Mouse (Mus musculus) intestine, postnatal 0 days (tissue): Measurements from ENCODE around the gene Ndst2. TPM values are rescaled to one million over a fixed set of nuclear protein-coding genes. Genes with fewer than 3 reads are reported as not detected.

ENCODE experiments used
- ATAC-seq: fragments of 200-750 bp; cut with Nextera tagmentation; 2 replicates; pipeline ENCODE4 v1.8.0; 2017; ENCODE audit warnings: mild to moderate bottlenecking, moderate TSS enrichment, moderate library complexity
- H3K27ac ChIP-seq: fragments of 300-500 bp; sonication (generic); 2 replicates; pipeline ENCODE4 v1.5.1; 2014; ENCODE audit warnings: mild to moderate bottlenecking, low read depth, low read length, moderate library complexity
- H3K27me3 ChIP-seq: fragments of 300-500 bp; sonication (generic); replicated peaks from 2 replicates; pipeline ENCODE4 v1.6.1; 2014; ENCODE audit warnings: low read length, mixed read lengths; ENCODE audit not compliant: control insufficient read depth, insufficient read depth
- H3K36me3 ChIP-seq: fragments of 300-500 bp; sonication (generic); 2 replicates; pipeline ENCODE4 v1.6.1; 2014; ENCODE audit warnings: mild to moderate bottlenecking, moderate library complexity; ENCODE audit not compliant: control insufficient read depth, insufficient read depth
- H3K4me1 ChIP-seq: fragments of 300-500 bp; sonication (generic); replicated peaks from 2 replicates; pipeline ENCODE4 v1.6.1; 2014; ENCODE audit warnings: antibody characterized with exemption, low read length, mixed read lengths; ENCODE audit not compliant: control insufficient read depth, insufficient read depth
- H3K4me2 ChIP-seq: fragments of 300-500 bp; sonication (generic); replicated peaks from 2 replicates; pipeline ENCODE4 v1.6.1; 2014; ENCODE audit warnings: low read depth, mild to moderate bottlenecking, moderate library complexity
- H3K4me3 ChIP-seq: fragments of 300-500 bp; sonication (generic); 2 replicates; pipeline ENCODE4 v1.5.1; 2014; ENCODE audit warnings: low read depth, low read length
- H3K9ac ChIP-seq: fragments of 300-500 bp; sonication (generic); 2 replicates; pipeline ENCODE4 v1.6.1; 2014; ENCODE audit warnings: mild to moderate bottlenecking, low read depth, low read length
- H3K9me3 ChIP-seq: fragments of 300-500 bp; sonication (generic); 2 replicates; pipeline ENCODE4 v1.6.1; 2016; ENCODE audit warnings: mixed run types; ENCODE audit not compliant: control insufficient read depth
- CTCF ChIP-seq: sonication (generic); IDR thresholded peaks from 2 replicates; pipeline ENCODE4 v1.5.1; 2016; ENCODE audit warnings: low read depth, mild to moderate bottlenecking, control low read depth, antibody characterized with exemption, moderate library complexity
- WGBS: fragments of 180-500 bp; shearing (Covaris S2); extraction: QIAGEN DNeasy Blood & Tissue Kit; methylation state at CpG from one replicate; pipeline ENCODE4 v1.1.7; 2014; 5-methylcytosine and 5-hydroxymethylcytosine counted together
- polyA plus RNA-seq: library from polyadenylated mRNA; unstranded; fragments of >200 nt; fragmentation: Nextera tagmentation; extraction: Ambion mirVana; gene quantifications from 2 replicates; pipeline ENCODE4 v1.2.1, GENCODE M21; 2015

The Ndst2 gene
- polyA plus RNA-seq, 1 experiment from 2014 or later, result 9.8 TPM

DNA sequence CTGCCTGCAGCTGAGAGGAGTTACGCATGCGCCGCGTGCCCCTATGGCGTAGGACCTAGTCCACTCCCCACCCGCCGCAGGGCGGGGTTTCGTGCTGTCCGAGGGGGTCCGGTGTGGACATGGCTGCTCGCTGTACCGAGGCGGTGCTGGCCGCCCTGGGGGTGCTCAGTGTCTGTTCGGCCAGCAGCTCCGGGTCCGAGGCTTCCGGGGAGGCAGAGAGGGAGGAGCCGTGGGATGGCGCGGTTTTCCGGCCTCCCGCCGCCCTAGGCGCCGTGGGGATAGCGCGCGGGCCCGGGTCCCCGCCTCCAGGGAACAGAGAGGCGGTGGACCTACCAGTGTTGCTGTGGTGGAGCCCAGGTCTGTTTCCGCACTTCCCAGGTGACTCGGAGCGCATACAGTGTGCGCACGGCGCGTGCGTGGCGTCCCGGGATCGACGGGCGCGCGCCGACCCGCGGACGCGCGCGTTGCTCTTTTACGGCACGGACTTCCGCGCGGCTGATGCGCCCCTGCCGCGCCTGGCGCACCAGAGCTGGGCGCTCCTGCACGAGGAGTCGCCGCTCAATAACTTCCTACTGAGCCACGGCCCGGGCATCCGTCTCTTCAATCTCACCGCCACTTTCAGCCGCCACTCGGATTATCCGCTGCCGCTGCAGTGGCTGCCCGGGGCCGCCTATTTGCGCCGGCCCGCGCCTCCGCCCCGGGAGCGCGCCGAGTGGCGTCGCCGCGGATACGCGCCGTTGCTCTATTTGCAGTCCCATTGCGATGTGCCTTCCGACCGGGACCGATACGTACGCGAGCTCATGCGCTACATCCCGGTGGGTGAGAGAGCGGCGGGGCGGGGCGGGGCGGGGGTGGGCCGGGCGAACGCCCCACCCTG is 39.2 kb downstream of the Ndst2 start, which contains the start of gene Fut11:
Gene Fut11 (plus strand): TSS at position 85 of the 877 bp plus-strand sequence.
- TF ChIP-seq CTCF, result no peak
- no peaks in the 10 kb centered on the region for H3K9me3 ChIP-seq
- peaks cover 38% of the 10 kb centered on the region for H3K36me3 ChIP-seq
- peak; percentile 91 for ATAC-seq
- peak within 1 kb of the TSS; percentile 96 for H3K27ac ChIP-seq
- H3K27me3 ChIP-seq, result no peaks in the 10 kb centered on the region
- H3K4me2 ChIP-seq, result peak within 1 kb of the TSS; percentile 89
- peak within 1 kb of the TSS; percentile 92 for H3K9ac ChIP-seq
- H3K4me3 ChIP-seq, result peak within 1 kb of the TSS; percentile 91
- H3K4me1 ChIP-seq, result peaks cover 6% of the 10 kb centered on the region; the same call in 1 of the 2 replicates
- WGBS, result under 1% methylated on average over 111 of the region's 111 CpGs

- Histone ChIP-seq H3K4me3 (peak overlapping the region; percentile 91), H3K4me2 (peak overlapping the region; percentile 89), H3K4me1 (peaks cover 6% of the 10 kb centered on the region; the same call in 1 of the 2 replicates), H3K27ac (peak overlapping the region; percentile 96), H3K36me3 (peaks cover 46% of the 10 kb centered on the region), H3K27me3 (no peaks in the 10 kb centered on the region), H3K9ac (peak overlapping the region; percentile 92; the same call in 1 of the 2 replicates), H3K9me3 (no peaks in the 10 kb centered on the region)
- no peak for TF ChIP-seq CTCF
- ATAC-seq, result no peak; the same call in 1 of the 2 replicates
- WGBS, result 42% methylated on average over 13 of the region's 13 CpGs
Measured at GRCm38 (mm10) chr14:20694185-20694883, 40.0 kb downstream of the Ndst2 start.

DNA sequence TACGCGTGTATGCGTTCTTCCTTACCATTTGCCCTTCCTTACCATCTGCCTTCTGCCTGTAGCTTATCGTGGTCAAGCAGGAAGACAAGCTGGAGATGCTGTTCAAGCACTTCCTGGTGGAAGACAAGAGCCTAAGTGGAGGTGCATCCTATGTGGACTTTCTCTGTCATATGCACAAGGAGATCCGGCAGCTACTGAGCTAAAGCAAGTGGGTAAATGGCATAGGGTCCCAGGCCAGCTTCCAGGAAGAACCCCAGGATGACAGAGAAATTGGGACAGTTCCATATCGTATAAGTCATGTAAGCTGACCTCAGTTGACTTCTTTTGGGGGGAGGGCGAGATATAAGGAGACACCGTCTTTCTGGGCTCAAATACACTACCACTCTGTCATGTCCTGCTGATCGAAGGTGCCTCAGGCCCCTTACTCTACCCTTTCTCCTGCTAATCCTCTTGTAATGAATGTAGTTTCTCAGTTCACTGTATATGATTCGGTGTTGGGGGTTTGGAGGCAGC is 40.7 kb downstream of the Ndst2 start:
- H3K4me3 ChIP-seq, result no peak overlapping the region
- no peak overlapping the region for H3K9ac ChIP-seq
- H3K27me3 ChIP-seq, result no peaks in the 10 kb centered on the region
- no peaks in the 10 kb centered on the region for H3K9me3 ChIP-seq
- H3K4me1 ChIP-seq, result peaks cover 6% of the 10 kb centered on the region; the same call in 1 of the 2 replicates
- TF ChIP-seq CTCF, result no peak
- H3K27ac ChIP-seq, result no peak overlapping the region
- no peak overlapping the region for H3K4me2 ChIP-seq
- WGBS, result 88% methylated on average over 10 of the region's 10 CpGs
- peaks cover 53% of the 10 kb centered on the region for H3K36me3 ChIP-seq
- no peak for ATAC-seq

DNA sequence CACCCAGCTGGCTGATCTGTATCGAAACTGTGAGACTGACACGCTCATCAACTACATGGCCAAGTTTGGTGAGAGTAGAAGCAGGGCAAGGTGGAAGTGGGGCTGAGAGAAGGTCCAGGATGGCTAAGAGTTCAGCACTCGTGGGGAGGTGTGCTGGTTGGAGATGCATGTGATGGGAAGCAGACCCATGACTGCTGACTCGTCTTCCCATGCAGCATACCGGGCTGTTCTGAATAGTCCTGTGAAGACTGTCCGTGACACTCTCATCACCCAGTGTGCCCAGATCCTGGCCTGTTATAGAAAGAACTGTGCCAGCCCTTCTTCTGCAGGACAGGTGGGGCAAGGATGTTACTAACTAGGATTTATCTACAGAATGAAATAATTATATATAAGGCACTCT is 42.6 kb downstream of the Ndst2 start:
- no peak overlapping the region for H3K27ac ChIP-seq
- H3K36me3 ChIP-seq, result peaks cover 72% of the 10 kb centered on the region
- TF ChIP-seq CTCF, result no peak
- H3K9ac ChIP-seq, result no peak overlapping the region
- peaks cover 6% of the 10 kb centered on the region; the same call in 1 of the 2 replicates for H3K4me1 ChIP-seq
- H3K27me3 ChIP-seq, result no peaks in the 10 kb centered on the region
- no peak overlapping the region for H3K4me2 ChIP-seq
- no peak overlapping the region for H3K4me3 ChIP-seq
- WGBS, result 83% methylated on average over 6 of the region's 6 CpGs
- H3K9me3 ChIP-seq, result no peaks in the 10 kb centered on the region
- ATAC-seq, result no peak

DNA sequence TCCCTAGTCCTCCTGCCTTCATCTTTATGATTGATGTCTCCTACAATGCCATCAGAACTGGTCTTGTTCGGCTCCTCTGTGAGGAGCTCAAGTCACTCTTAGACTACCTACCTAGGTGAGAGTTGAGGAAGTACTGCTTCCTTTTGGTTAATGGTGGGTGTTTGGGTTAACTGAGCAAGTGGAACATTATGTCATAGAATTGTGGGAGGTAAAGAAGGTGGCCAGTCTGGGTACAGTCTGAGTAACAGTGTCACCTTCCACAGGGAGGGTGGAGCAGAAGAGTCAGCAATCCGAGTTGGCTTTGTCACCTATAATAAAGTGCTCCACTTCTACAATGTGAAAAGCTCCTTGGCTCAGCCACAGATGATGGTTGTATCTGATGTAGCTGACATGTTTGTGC is 45.4 kb downstream of the Ndst2 start:
- H3K4me3 ChIP-seq, result no peak overlapping the region
- no peaks in the 10 kb centered on the region for H3K27me3 ChIP-seq
- 78% methylated on average over 2 of the region's 2 CpGs for WGBS
- no peak for ATAC-seq
- no peak overlapping the region for H3K4me2 ChIP-seq
- H3K27ac ChIP-seq, result 0 out of 2 replicates have a peak overlapping the region, but pooled peaks have one; percentile 1
- no peaks in the 10 kb centered on the region for H3K4me1 ChIP-seq
- peaks cover 99% of the 10 kb centered on the region for H3K36me3 ChIP-seq
- no peaks in the 10 kb centered on the region for H3K9me3 ChIP-seq
- no peak for TF ChIP-seq CTCF
- no peak overlapping the region for H3K9ac ChIP-seq

DNA sequence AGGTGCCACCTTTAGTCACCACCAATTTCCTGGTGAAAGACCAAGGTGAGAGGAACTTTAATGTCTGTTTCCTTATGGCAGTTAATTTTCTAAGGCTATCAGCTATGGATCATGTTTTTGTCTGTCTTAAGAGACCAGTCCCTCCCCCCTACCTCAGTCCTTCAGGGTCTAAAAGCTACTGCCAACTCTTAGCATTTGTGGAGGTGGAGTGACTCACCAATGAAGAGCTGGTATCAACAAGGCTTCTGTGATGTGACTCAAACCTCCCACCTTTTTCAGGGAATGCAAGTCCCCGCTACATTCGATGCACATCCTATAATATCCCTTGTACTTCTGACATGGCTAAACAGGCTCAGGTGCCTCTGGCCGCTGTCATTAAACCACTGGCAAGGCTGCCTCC is 47.8 kb downstream of the Ndst2 start:
- Histone ChIP-seq H3K27ac (no peak overlapping the region), H3K27me3 (no peaks in the 10 kb centered on the region), H3K4me1 (no peaks in the 10 kb centered on the region), H3K9ac (no peak overlapping the region), H3K36me3 (peaks cover 98% of the 10 kb centered on the region), H3K4me2 (no peak overlapping the region), H3K4me3 (no peak overlapping the region), H3K9me3 (no peaks in the 10 kb centered on the region)
- 98% methylated on average over 3 of the region's 3 CpGs for WGBS
- TF ChIP-seq CTCF, result no peak
- no peak for ATAC-seq
